Mouse (Mus musculus) mature B cell (primary cell): ENCODE measurements around the gene Hist2h2ac.
"Not testable (repeated sequence)": the region's sequence is repeated elsewhere in the genome, so short reads cannot be mapped to it uniquely, and the experiment has no call there.

Experiments used
- in situ Hi-C: fragments of 300-500 bp; cut with MboI; formaldehyde crosslinking; loops from 2 replicates; pipeline ENCODE4 v1.14.3; 2019

Gene Hist2h2ac

DNA sequence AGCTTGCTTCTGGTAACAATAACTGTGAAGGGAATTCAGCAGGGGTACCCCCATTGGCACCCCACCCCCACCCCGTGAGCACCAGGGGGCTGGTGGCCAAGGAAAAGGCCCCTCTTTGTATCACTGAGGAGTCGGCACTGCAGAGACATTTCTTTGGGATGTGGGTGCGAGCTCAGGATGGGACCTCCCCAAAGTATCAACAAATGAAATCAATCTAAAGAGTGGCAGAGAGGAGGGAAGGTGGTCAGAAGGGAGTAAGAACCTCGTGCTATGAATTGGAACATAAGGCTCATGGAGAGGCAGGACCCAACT, 28.3 kb upstream of the Hist2h2ac start:
- in situ Hi-C loops: no loop called here

GRCm38 (mm10) chr3:96248141-96249033, 27.7 kb upstream of the Hist2h2ac start:
- in situ Hi-C loops: no loop called here

DNA sequence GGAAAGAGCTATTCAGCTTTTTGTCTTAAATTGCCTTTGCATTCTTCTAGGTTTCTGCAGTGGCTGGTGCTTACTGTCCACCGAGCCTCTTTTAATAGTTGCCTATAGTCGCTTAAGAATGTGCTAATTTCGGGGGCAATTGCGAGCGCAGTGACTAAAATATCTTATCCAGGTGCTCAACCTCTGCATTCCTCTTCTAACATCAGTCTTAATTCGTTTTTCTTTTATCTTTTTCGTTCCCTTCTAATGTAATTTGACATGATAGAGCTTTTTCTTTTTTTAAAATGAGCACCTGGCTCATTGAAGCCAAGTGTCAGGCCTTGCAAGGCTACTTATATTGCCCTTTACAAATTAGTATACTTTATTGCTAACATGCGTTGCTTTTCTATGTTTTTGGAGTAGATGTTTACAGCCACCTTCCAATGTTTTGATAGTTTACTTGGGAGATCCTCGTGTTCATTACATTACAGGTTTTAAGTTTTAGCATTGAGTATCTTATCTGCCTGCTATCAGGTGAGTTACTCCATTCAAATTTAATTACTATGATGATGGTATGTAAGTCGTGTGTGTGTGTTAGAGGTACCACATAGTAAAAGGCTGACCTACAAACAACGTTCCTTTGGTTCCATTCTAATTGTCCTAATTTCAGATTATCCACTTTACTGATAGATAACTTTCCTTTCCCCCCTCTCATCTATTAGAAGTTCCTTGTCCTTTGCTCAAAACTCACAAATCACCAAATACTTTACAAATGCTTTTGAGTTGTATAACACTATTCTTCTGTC, 26.9 kb upstream of the Hist2h2ac start:
- in situ Hi-C loops: no loop called here

- in situ Hi-C loops: not testable (repeated sequence)
Observed at GRCm38 (mm10) chr3:96246427-96246856, 25.8 kb upstream of the Hist2h2ac start, which contains the start of gene Hist2h3c1. Gene Hist2h3c1, plus strand, starts transcription at chr3:96246685.

DNA sequence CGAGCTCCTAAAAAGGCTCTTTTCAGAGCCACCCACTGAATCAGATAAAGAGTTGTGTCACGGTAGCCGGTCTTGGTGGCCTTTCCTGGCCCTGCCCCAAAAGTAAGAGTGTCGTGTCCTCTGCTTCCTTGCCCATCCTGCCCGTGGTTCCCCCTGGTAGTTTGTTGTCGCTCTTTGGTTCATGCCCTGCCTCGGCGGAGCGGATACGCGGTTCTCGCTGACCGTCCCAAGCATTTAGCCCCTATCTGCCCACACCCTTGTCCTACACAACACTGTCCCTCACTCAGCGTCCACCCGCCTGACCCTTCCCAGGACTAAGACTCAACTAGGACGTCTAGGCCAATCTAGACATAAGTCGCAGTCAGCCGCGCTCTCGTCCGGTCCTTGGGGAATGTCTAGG, 25.3 kb upstream of the Hist2h2ac start:
- in situ Hi-C loops: not testable (repeated sequence)

- in situ Hi-C loops: not testable (repeated sequence)
Observed at GRCm38 (mm10) chr3:96245003-96245886, 24.6 kb upstream of the Hist2h2ac start, which contains the start of gene Hist2h2aa1. Gene Hist2h2aa1, plus strand, starts transcription at chr3:96245497.

DNA sequence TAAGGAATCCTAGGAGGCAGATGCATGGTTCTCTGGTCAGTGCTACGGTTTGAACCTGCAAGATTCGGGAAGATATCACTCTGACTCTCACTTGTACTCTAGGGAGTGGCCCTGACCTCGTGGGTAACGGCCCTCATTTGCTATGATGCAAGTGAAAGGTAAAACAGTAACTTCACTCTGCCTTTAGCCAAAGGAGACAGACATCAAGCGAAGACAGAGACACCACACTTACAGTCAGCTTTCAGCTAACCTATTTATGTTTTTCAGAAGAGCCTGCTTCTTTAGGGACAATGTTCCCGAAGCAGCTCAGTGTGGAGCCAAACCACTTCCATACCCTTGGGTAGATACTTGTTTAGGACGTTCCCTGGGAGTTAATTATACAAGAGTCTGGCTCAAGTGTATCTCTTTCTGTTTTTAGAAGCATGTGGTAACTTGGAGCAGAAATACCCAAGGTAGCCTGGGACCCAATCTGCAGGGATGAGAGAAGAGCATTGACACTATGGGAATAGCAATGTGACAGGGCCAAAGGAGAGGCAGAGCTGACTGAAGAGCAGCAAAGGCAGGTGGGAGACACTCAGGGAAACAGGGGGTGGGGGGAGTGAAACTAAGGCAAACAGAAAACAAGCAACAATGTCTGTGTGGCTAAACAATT, 23.4 kb upstream of the Hist2h2ac start:
- in situ Hi-C loops: no loop called here

DNA sequence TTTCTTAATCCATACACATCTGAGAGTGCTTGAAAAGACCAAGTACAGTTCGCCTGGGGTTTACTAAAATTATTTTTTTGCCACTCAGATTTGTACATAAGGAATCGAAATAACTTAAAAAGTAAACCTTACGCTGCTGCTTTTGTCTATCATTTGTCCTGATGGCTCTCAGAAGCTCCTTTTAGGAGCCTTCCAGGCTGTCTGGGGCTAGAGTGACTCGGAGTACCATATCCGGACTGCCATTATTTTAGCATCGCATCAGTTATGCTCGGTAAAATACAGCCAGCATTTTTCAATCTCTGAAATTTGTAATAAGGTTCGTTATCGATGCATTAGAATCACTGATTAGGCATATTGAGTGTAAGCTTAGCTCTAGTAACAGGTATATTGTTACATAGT, 20.1 kb upstream of the Hist2h2ac start:
- in situ Hi-C loops: no loop called here

DNA sequence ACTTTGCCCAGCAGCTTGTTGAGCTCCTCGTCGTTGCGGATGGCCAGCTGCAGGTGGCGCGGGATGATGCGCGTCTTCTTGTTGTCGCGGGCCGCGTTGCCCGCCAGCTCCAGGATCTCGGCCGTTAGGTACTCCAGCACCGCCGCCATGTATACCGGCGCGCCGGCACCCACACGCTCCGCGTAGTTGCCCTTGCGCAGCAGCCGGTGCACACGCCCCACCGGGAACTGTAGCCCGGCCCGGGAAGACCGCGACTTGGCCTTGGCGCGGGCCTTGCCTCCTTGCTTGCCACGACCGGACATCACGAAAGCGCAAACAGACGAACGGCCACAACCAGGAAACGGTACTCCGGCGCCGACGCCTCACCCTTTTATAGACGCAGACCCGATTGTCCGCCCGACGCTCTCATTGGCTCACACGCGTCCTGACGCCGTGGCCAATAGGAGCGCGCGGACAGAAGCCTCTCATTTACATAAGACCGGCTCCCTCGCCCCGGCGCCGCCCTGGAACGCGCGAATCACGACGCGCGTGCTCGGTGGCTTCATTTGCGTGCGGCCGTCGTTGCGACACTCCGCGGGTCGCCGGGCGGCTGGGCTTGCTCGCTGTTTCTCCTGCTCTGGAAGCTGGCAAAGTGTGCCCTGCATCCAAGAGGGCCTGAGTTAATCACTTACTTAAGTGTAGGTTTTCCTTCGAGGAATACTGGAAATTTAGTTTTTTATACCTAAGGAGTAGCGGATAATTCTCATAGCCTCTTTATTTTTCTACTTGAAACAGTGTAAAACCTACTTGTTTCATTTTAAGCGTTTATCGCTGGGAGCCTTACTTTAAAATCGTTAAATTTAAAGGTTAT, 19.5 kb upstream of the Hist2h2ac start, which contains the start of gene Hist2h2aa2:
Gene Hist2h2aa2, minus strand, starts transcription at position 328 of the 850 bp plus-strand sequence.
- in situ Hi-C loops: not testable (repeated sequence)

DNA sequence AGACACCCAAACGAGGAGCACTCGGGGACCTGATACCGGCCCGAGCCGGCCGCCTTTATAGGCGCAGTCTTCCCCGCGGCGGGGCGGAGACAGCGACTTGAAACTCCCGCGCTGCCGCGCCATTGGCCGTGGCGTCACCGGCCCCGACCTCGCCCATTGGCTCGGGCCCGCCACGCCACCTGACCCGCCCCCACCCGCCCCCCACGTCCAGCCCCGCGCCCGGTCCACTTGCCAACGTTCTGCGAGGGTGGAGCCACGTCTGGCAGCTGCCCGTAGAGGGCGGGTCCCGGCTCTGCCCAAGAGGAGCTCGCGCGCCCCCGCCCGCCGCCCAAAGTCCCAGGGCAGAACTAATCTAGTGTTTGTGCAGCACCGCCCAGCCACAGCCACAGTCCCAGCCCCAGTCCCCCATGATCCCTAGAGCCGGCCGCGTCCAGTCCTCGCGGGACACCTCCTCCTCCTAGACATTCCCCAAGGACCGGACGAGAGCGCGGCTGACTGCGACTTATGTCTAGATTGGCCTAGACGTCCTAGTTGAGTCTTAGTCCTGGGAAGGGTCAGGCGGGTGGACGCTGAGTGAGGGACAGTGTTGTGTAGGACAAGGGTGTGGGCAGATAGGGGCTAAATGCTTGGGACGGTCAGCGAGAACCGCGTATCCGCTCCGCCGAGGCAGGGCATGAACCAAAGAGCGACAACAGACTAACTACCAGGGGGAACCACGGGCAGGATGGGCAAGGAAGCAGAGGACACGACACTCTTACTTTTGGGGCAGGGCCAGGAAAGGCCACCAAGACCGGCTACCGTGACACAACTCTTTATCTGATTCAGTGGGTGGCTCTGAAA, 18.5 kb upstream of the Hist2h2ac start, which contains the start of gene Hist2h3c2:
Gene Hist2h3c2, minus strand, starts transcription at position 174 of the 840 bp plus-strand sequence.
- in situ Hi-C loops: not testable (repeated sequence)

DNA sequence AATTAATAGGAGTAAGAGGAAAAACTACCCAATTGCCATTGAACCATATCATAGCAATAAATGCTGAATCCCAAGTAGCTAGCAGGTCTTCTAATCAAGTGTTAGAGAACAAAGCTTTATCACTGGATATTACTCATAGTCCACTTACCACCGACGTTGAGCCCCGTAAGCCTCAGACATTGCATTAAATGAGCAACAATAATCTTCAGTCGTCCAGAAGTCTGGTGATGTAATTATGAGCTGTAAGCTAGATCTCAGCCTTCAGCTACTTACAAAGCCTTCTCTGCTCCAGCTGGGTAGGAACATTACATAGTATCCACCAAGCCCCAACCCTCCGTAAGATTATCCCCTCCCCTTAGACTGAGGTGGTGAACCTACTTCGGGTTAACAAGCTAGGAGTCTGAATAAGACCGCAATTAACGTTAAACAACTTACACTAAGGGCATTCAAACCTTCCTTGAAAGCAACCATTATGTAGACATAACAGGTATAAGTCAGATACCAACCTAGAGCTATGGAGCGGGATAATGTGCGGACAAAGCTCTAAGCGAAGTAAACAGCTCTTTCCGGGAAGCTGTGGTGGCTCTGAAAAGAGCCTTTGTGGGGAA, 17.3 kb upstream of the Hist2h2ac start:
- in situ Hi-C loops: no loop called here

DNA sequence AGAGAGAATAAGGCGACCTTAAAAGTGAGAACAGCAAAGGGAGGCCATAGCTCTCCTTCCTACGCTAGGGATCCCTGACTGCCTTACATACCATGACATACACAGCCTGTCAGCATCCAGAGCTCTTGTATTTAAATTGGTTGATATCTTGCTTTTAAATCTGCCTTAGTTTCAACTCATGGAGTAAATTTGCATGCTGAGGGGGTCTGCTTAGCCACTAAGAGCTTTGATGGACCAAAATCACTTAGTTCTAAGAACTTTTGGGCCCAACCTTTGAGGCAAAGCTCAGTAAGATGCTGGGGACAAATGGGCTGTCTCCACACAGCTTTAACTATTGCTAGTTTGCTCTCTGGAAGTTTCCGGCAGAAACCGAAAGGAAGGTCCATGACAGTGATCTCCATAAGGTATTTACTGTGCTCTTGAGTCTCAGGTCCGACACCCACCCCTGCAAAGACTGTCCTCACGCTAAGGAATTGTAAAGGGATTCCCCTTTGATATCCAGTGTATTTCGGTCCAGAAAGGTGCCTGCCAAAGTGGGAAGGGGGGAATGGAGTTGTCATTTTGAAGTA, 16.7 kb upstream of the Hist2h2ac start:
- in situ Hi-C loops: no loop called here

- in situ Hi-C loops: no loop called here
Observed at GRCm38 (mm10) chr3:96236834-96237334, 16.2 kb upstream of the Hist2h2ac start.

- in situ Hi-C loops: no loop called here
Observed at GRCm38 (mm10) chr3:96235836-96236235, 15.2 kb upstream of the Hist2h2ac start.

GRCm38 (mm10) chr3:96234914-96235313, 14.2 kb upstream of the Hist2h2ac start:
- in situ Hi-C loops: no loop called here

DNA sequence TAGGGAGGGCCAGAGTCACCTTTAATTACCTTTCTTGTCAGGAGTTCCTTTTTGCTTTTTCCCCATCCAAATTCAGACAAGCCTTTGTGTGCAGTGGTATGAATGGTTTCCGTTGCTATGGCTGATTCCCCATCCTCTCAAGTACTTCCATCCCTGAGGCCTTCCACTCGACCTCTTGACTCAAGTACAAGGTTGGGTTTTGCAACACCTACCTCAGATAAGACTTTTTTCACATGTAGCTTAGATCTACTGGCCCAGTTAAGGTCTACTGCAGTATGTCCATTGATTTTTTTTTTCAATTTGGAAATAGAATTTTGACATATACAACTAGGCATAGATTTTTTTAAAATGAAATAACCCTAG, 11.1 kb upstream of the Hist2h2ac start:
- in situ Hi-C loops: no loop called here

DNA sequence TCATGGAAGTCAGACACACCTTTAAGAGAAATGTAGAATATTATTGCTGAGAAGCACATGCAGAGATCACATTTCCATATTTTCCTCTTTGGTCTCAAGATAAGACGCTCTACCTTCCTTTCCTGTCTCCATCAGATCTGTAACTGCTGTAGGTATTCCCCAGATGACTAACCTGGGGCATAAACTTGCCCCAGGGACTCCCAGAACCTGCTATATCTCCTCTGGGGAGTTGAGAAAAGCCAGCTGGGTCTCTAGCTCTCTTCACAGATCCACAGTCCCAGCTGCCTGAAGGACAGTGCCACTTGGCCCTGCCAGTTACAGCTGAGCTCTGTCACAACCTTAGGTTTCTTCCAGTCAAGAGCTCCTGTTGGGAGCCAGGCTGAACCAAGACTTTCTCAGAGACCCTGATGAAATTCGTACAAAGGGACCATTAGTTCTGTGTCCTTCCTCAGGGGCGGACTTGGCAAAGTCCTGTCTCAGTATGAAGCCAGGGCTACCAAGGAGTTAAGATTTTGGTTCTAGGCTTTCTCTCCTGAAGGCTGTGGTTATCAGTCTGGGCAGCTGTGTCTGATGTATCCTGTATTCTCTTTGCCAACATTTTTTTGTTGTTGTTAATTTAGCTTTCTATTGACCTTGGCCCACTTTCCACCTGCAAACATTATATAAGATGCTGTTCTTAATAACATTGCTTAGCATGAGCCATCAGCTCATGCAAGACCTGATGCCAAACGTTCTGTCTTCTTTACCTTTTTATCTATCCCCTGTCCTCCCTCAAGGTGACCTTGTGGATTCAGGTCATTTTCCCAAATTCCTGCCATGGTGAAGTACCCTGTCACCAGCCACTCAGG, 10.5 kb upstream of the Hist2h2ac start:
- in situ Hi-C loops: no loop called here
